Mouse (Mus musculus) lung, embryonic 14.5 days (tissue): ENCODE results near the gene Zfp526. TPM values are rescaled to one million over a fixed set of nuclear protein-coding genes. Genes with fewer than 3 reads are reported as not detected.

Source experiments
- ATAC-seq: fragments of 200-750 bp; cut with Nextera tagmentation; 2 replicates; pipeline ENCODE4 v1.8.0; 2017; ENCODE audit warnings: mild to moderate bottlenecking, moderate TSS enrichment, moderate library complexity; ENCODE audit not compliant: insufficient read depth
- DNase-seq: peaks from one replicate; pipeline ENCODE4 v3.0.0-alpha.2; 2015
- H3K27ac ChIP-seq: fragments of 300-500 bp; sonication (generic); 2 replicates; pipeline ENCODE4 v1.5.1; 2014; ENCODE audit warnings: low read depth, mild to moderate bottlenecking, moderate library complexity
- H3K27me3 ChIP-seq: fragments of 300-500 bp; sonication (generic); 2 replicates; pipeline ENCODE4 v1.6.1; 2014; ENCODE audit warnings: low read length, control low read depth; ENCODE audit not compliant: insufficient read depth
- H3K36me3 ChIP-seq: fragments of 300-500 bp; sonication (generic); 2 replicates; pipeline ENCODE4 v1.6.1; 2014; ENCODE audit warnings: control low read depth; ENCODE audit not compliant: insufficient read depth
- H3K4me1 ChIP-seq: fragments of 300-500 bp; sonication (generic); 2 replicates; pipeline ENCODE4 v1.6.1; 2014; ENCODE audit warnings: antibody characterized with exemption, control low read depth; ENCODE audit not compliant: insufficient read depth
- H3K4me2 ChIP-seq: fragments of 300-500 bp; sonication (generic); 2 replicates; pipeline ENCODE4 v1.6.1; 2014; ENCODE audit warnings: mild to moderate bottlenecking
- H3K4me3 ChIP-seq: fragments of 300-500 bp; sonication (generic); 2 replicates; pipeline ENCODE4 v1.5.1; 2014; ENCODE audit warnings: low read depth, low read length
- H3K9ac ChIP-seq: fragments of 300-500 bp; sonication (generic); 2 replicates; pipeline ENCODE4 v1.6.1; 2014
- H3K9me3 ChIP-seq: fragments of 300-500 bp; sonication (generic); 2 replicates; pipeline ENCODE4 v1.6.1; 2016; ENCODE audit warnings: low read depth, low read length, control low read depth
- CTCF ChIP-seq: IDR thresholded peaks from 2 replicates; pipeline ENCODE4 v1.5.1; 2016; ENCODE audit warnings: antibody characterized with exemption, low read depth
- WGBS: fragments of 180-500 bp; shearing (Covaris S2); extraction: QIAGEN DNeasy Blood & Tissue Kit; methylation state at CpG from one replicate; pipeline ENCODE4 v1.1.7; 2014; 5-methylcytosine and 5-hydroxymethylcytosine counted together
- polyA plus RNA-seq: library from polyadenylated mRNA; unstranded; fragments of >200 nt; fragmentation: Nextera tagmentation; extraction: Ambion mirVana; gene quantifications from 2 replicates; pipeline ENCODE4 v1.2.1, GENCODE M21; 2014

The Zfp526 gene
- polyA plus RNA-seq, 1 experiment from 2014 or later: 3.8 TPM

GRCm38 (mm10) chr7:25233061-25233460 is 11.8 kb downstream of the Zfp526 start:
- H3K27ac ChIP-seq: no peak overlapping the region
- H3K36me3 ChIP-seq: peaks cover 75% of the 10 kb centered on the region
- no peak overlapping the region for H3K9ac ChIP-seq
- WGBS: 77% methylated on average over 2 of the region's 2 CpGs
- H3K4me3 ChIP-seq: no peak overlapping the region
- ATAC-seq (no peak), DNase-seq (no peak)
- no peaks in the 10 kb centered on the region for H3K4me1 ChIP-seq
- H3K27me3 ChIP-seq: no peaks in the 10 kb centered on the region
- no peak for TF ChIP-seq CTCF
- H3K9me3 ChIP-seq: no peaks in the 10 kb centered on the region
- no peak overlapping the region for H3K4me2 ChIP-seq

- peaks cover 51% of the 10 kb centered on the region for H3K36me3 ChIP-seq
- no peaks in the 10 kb centered on the region for H3K9me3 ChIP-seq
- no peak for DNase-seq
- no peak overlapping the region for H3K27ac ChIP-seq
- no peak overlapping the region for H3K4me3 ChIP-seq
- no peak for ATAC-seq
- H3K27me3 ChIP-seq: no peaks in the 10 kb centered on the region
- H3K4me2 ChIP-seq: no peak overlapping the region
- peak overlapping the region; percentile 98 for H3K9ac ChIP-seq
- no peak for TF ChIP-seq CTCF
- H3K4me1 ChIP-seq: no peaks in the 10 kb centered on the region
- WGBS: 86% methylated on average over 5 of the region's 5 CpGs
Measured at GRCm38 (mm10) chr7:25235526-25235925, 14.3 kb downstream of the Zfp526 start.

DNA sequence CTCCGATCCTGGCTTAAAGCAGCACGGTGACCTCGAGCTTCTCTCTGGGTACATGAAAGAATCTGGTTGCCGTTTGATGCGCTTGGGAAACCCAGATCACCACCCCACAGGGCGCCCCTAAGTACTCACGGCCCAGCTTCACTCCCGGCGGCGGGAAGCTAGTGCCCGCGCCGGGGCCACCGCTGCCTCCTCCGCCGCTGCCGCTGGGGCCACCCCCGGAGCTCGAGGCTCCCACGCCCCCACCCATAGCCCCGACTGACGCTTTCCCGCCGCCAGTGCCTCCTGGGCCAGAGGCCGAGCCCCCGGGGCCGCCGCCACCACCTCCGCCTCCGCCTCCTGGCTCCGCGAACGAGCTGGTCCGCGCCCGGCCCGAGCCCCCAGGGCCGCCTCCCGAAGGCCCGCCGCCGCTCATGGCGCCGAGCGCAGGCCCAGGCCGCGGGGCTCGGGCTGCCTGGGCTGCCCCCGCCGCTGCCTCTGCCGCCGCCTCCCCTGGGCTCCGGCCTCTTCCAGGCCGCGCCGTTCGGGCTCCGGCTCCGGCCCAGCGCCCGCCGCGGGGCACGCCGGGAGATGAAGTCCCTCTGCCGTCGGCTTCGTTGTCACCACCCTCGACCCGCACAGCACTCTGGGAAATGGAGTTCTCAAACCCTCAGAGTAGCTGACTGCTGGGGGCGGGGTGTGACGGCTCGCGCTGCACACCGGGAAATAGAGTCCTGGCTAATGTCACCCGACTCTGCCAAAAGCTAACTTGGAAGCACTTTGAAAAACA is 16.2 kb downstream of the Zfp526 start, which contains the start of gene Gsk3a:
Gsk3a (minus strand) TSS at position 603 of the 766 bp plus-strand sequence.
- no peaks in the 10 kb centered on the region for H3K4me1 ChIP-seq
- peak within 1 kb of the TSS; percentile 69 for H3K27ac ChIP-seq
- H3K9ac ChIP-seq: peak within 1 kb of the TSS; percentile 98
- WGBS: under 1% methylated on average over 76 of the region's 76 CpGs
- H3K4me2 ChIP-seq: peak within 1 kb of the TSS; percentile 84
- H3K4me3 ChIP-seq: peak within 1 kb of the TSS; percentile 97
- TF ChIP-seq CTCF: no peak
- peak; percentile 99 for DNase-seq
- no peaks in the 10 kb centered on the region for H3K27me3 ChIP-seq
- no peaks in the 10 kb centered on the region for H3K9me3 ChIP-seq
- peak; percentile 85 for ATAC-seq
- H3K36me3 ChIP-seq: peaks cover 39% of the 10 kb centered on the region

DNA sequence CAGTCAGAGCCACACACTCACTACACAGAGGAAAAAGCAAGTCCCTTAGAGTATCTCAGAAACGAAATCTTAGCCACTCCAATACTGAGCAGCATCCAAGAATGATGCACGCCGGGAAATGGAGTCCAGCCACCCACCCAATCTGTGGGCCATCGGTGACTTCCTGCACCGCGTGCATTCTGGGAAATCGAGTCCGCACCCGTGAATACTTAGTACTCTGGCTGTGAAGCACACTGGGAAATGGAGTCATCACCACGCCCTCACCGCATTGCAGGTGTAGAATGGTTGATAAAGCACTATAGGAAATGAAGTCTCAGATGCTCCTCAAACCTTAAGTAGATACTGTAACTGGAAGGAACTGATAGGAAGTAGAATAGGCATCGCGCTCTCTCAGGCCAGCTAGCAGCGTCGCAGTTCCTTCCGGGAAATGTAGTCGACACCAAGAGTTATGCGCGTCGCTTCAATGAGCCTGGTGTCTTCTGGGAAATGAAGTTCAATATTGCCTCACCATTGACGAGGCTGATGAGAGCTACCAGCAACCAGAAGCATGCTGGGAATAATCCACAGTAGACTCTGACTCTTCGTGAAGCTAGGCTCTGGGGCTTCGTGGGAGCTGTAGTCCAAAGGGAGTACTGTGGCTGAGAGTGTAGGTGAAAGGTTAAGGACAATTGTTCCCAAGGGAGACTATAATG is 16.9 kb downstream of the Zfp526 start:
- Histone ChIP-seq H3K4me1 (no peaks in the 10 kb centered on the region), H3K27me3 (no peaks in the 10 kb centered on the region), H3K9me3 (no peaks in the 10 kb centered on the region), H3K4me2 (peak overlapping the region; percentile 84), H3K4me3 (peak overlapping the region; percentile 97), H3K36me3 (peaks cover 39% of the 10 kb centered on the region), H3K27ac (peak overlapping the region; percentile 69), H3K9ac (peak overlapping the region; percentile 98; the same call in 1 of the 2 replicates)
- TF ChIP-seq CTCF: no peak
- under 1% methylated on average over 23 of the region's 23 CpGs for WGBS
- ATAC-seq (peak; percentile 90), DNase-seq (peak; percentile 97)

GRCm38 (mm10) chr7:25238829-25239623 is 17.8 kb downstream of the Zfp526 start:
- Histone ChIP-seq H3K27me3 (no peaks in the 10 kb centered on the region), H3K4me3 (peak overlapping the region; percentile 97), H3K27ac (peak overlapping the region; percentile 69), H3K9ac (0 out of 2 replicates have a peak overlapping the region, but pooled peaks have one; percentile 9), H3K36me3 (peaks cover 39% of the 10 kb centered on the region), H3K4me1 (no peaks in the 10 kb centered on the region), H3K4me2 (peak overlapping the region; percentile 84), H3K9me3 (no peaks in the 10 kb centered on the region)
- ATAC-seq: peak; percentile 51
- WGBS: 3% methylated on average over 30 of the region's 30 CpGs
- peak; percentile 96 for DNase-seq
- peak; percentile 77 for TF ChIP-seq CTCF

- DNase-seq (no peak), ATAC-seq (no peak)
- no peak for TF ChIP-seq CTCF
- H3K4me2 ChIP-seq: no peak overlapping the region
- H3K4me3 ChIP-seq: no peak overlapping the region
- no peaks in the 10 kb centered on the region for H3K9me3 ChIP-seq
- no peaks in the 10 kb centered on the region for H3K27me3 ChIP-seq
- H3K27ac ChIP-seq: no peak overlapping the region
- WGBS: 63% methylated on average over 7 of the region's 7 CpGs
- no peaks in the 10 kb centered on the region for H3K4me1 ChIP-seq
- peaks cover 40% of the 10 kb centered on the region for H3K36me3 ChIP-seq
- no peak overlapping the region for H3K9ac ChIP-seq
Measured at GRCm38 (mm10) chr7:25240631-25241030, 19.4 kb downstream of the Zfp526 start.

DNA sequence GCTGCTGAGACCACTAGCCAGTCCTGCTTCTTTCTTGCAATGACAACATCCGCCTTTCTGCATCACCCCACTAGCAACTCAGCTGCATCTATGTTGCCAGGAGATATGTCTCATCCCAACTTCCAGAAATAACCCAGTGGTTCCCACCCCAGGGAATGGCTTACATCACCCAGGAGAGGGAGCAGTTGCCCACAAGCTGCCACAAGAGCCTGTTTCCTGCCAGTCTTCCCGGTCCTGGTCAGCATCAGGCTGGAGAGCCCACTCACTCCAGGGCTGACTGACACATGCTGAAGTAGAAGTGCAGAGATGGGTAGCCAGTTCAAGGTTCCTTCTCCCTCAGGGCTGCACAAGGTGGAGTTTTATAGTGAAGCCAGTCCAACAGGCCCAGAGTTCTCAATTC is 19.8 kb downstream of the Zfp526 start:
- peak; percentile 71 for TF ChIP-seq CTCF
- Histone ChIP-seq H3K9ac (no peak overlapping the region), H3K4me2 (no peak overlapping the region), H3K27ac (peak overlapping the region; percentile 61; the same call in 1 of the 2 replicates), H3K4me1 (peaks cover 2% of the 10 kb centered on the region; the same call in 1 of the 2 replicates), H3K36me3 (peaks cover 44% of the 10 kb centered on the region), H3K4me3 (no peak overlapping the region), H3K27me3 (no peaks in the 10 kb centered on the region), H3K9me3 (no peaks in the 10 kb centered on the region)
- WGBS: 22% methylated on average over 2 of the region's 2 CpGs
- peak; percentile 79 for DNase-seq
- ATAC-seq: no peak
